Mouse (Mus musculus): ENCODE results near the gene Cntn4. TPM values are rescaled to one million over a fixed set of nuclear protein-coding genes. Genes with fewer than 3 reads are reported as not detected.
A peak's percentile ranks its signal among the peaks of the same experiment; 100 is the strongest.

Gene Cntn4
- polyA plus RNA-seq, 1 experiment from 2014 or later: 2.0 TPM

GRCm38 (mm10) chr6:106473871-106474270 is 796.4 kb downstream of the Cntn4 start:
- no peak overlapping the region for H3K9ac ChIP-seq (ENCODE audit: low read length)
- no peaks in the 10 kb centered on the region for H3K36me3 ChIP-seq (ENCODE audit: control insufficient read depth, insufficient read depth, low read length)
- ATAC-seq (ENCODE audit: low FRiP score) (no peak), DNase-seq (ENCODE audit: low spot score, missing footprints) (no peak)
- H3K9me3 ChIP-seq (ENCODE audit: control insufficient read depth, low read length): no peaks in the 10 kb centered on the region
- no peaks in the 10 kb centered on the region for H3K4me1 ChIP-seq (ENCODE audit: control insufficient read depth, insufficient read depth, low read length)
- no peaks in the 10 kb centered on the region for H3K27me3 ChIP-seq (ENCODE audit: control insufficient read depth, insufficient read depth, low read length)
- WGBS: 93% methylated on average over 2 of the region's 2 CpGs
- H3K27ac ChIP-seq (ENCODE audit: low read depth, low read length): no peak overlapping the region
- H3K4me2 ChIP-seq: no peak overlapping the region
- H3K4me3 ChIP-seq (ENCODE audit: low read depth, low read length): no peak overlapping the region

DNA sequence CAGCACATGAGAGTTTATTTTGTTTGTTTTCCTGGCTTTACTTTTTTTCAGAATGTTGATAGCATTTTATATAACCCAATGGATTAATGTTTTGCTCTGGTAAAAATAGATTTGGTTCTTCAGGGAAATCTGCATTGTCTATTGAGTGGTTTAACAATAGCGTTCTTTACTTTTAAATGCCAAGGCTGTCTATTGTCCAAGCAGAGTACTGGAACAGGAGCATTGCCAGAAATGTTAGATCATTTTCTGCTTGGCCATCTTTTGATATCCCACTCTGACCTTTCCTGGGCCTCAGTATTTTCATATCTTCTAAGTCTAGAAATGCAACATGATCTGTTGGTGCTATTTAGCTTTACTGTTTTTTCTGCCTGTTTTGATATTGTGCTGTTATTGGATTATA is 804.1 kb downstream of the Cntn4 start:
- H3K27me3 ChIP-seq (ENCODE audit: control insufficient read depth, insufficient read depth, low read length): no peaks in the 10 kb centered on the region
- H3K9me3 ChIP-seq (ENCODE audit: control insufficient read depth, low read length): no peaks in the 10 kb centered on the region
- no peak overlapping the region for H3K4me3 ChIP-seq (ENCODE audit: low read depth, low read length)
- DNase-seq (ENCODE audit: low spot score, missing footprints): no peak
- no peak for ATAC-seq (ENCODE audit: low FRiP score)
- no peaks in the 10 kb centered on the region for H3K36me3 ChIP-seq (ENCODE audit: control insufficient read depth, insufficient read depth, low read length)
- no peaks in the 10 kb centered on the region for H3K4me1 ChIP-seq (ENCODE audit: control insufficient read depth, insufficient read depth, low read length)
- H3K27ac ChIP-seq (ENCODE audit: low read depth, low read length): no peak overlapping the region
- 91% methylated on average over 1 of the region's 1 CpGs for WGBS
- H3K9ac ChIP-seq (ENCODE audit: low read length): no peak overlapping the region
- no peak overlapping the region for H3K4me2 ChIP-seq

- Histone ChIP-seq H3K9me3 (ENCODE audit: control insufficient read depth, low read length) (no peaks in the 10 kb centered on the region), H3K4me1 (ENCODE audit: control insufficient read depth, insufficient read depth, low read length) (no peaks in the 10 kb centered on the region), H3K9ac (ENCODE audit: low read length) (no peak overlapping the region), H3K27me3 (ENCODE audit: control insufficient read depth, insufficient read depth, low read length) (no peaks in the 10 kb centered on the region), H3K4me2 (no peak overlapping the region), H3K36me3 (ENCODE audit: control insufficient read depth, insufficient read depth, low read length) (no peaks in the 10 kb centered on the region), H3K4me3 (ENCODE audit: low read depth, low read length) (no peak overlapping the region), H3K27ac (ENCODE audit: low read depth, low read length) (no peak overlapping the region)
- no peak for DNase-seq (ENCODE audit: low spot score, missing footprints)
- no peak for ATAC-seq (ENCODE audit: low FRiP score)
- WGBS: 87% methylated on average over 3 of the region's 3 CpGs
Measured at GRCm38 (mm10) chr6:106496303-106496702, 818.8 kb downstream of the Cntn4 start.

- H3K4me1 ChIP-seq (ENCODE audit: control insufficient read depth, insufficient read depth, low read length): no peaks in the 10 kb centered on the region
- no peaks in the 10 kb centered on the region for H3K27me3 ChIP-seq (ENCODE audit: control insufficient read depth, insufficient read depth, low read length)
- no peak overlapping the region for H3K4me3 ChIP-seq (ENCODE audit: low read depth, low read length)
- 92% methylated on average over 3 of the region's 3 CpGs for WGBS
- no peak overlapping the region for H3K27ac ChIP-seq (ENCODE audit: low read depth, low read length)
- H3K9ac ChIP-seq (ENCODE audit: low read length): no peak overlapping the region
- H3K9me3 ChIP-seq (ENCODE audit: control insufficient read depth, low read length): no peaks in the 10 kb centered on the region
- DNase-seq (ENCODE audit: low spot score, missing footprints) (no peak), ATAC-seq (ENCODE audit: low FRiP score) (no peak)
- H3K36me3 ChIP-seq (ENCODE audit: control insufficient read depth, insufficient read depth, low read length): no peaks in the 10 kb centered on the region
- no peak overlapping the region for H3K4me2 ChIP-seq
Measured at GRCm38 (mm10) chr6:106499166-106499565, 821.7 kb downstream of the Cntn4 start.

DNA sequence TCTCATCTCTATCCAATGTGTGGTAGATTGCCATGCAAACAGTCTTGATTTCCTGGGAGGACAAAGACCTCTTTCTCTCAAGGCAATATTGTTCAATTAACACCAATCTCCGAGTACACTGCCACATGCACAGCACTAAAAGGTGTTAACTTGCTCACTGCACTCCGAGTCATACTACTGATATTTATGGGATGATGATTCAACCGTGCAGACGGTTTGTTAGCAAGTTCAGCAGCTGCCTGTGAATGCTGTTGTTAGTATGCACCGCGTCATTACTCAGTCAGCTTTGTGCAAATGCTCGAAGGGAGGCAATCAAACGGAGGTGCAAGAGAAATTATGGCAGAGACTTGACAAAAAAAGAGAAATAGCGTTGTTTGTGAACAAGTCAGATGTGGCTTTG is 826.5 kb downstream of the Cntn4 start:
- Histone ChIP-seq H3K9me3 (ENCODE audit: control insufficient read depth, low read length) (no peaks in the 10 kb centered on the region), H3K4me2 (no peak overlapping the region), H3K36me3 (ENCODE audit: control insufficient read depth, insufficient read depth, low read length) (no peaks in the 10 kb centered on the region), H3K4me1 (ENCODE audit: control insufficient read depth, insufficient read depth, low read length) (no peaks in the 10 kb centered on the region), H3K4me3 (ENCODE audit: low read depth, low read length) (no peak overlapping the region), H3K9ac (ENCODE audit: low read length) (no peak overlapping the region), H3K27me3 (ENCODE audit: control insufficient read depth, insufficient read depth, low read length) (no peaks in the 10 kb centered on the region), H3K27ac (ENCODE audit: low read depth, low read length) (no peak overlapping the region)
- DNase-seq (ENCODE audit: low spot score, missing footprints) (peak; percentile 26), ATAC-seq (ENCODE audit: low FRiP score) (no peak)
- WGBS: 84% methylated on average over 9 of the region's 9 CpGs

- WGBS: 76% methylated on average over 1 of the region's 1 CpGs
- no peak for ATAC-seq (ENCODE audit: low FRiP score)
- H3K4me2 ChIP-seq: no peak overlapping the region
Measured at GRCm38 (mm10) chr6:106520367-106520766, 842.9 kb downstream of the Cntn4 start.

GRCm38 (mm10) chr6:106543500-106543899 is 866.0 kb downstream of the Cntn4 start:
- H3K9ac ChIP-seq (ENCODE audit: low read length): no peak overlapping the region

More at GRCm38 (mm10) chr6:106520367-106520766, 842.9 kb downstream of the Cntn4 start:
- Histone ChIP-seq H3K9ac (ENCODE audit: low read length) (no peak overlapping the region), H3K9me3 (ENCODE audit: control insufficient read depth, low read length) (no peaks in the 10 kb centered on the region), H3K4me1 (ENCODE audit: control insufficient read depth, insufficient read depth, low read length) (no peaks in the 10 kb centered on the region), H3K4me3 (ENCODE audit: low read depth, low read length) (no peak overlapping the region), H3K27me3 (ENCODE audit: control insufficient read depth, insufficient read depth, low read length) (no peaks in the 10 kb centered on the region), H3K36me3 (ENCODE audit: control insufficient read depth, insufficient read depth, low read length) (no peaks in the 10 kb centered on the region), H3K27ac (ENCODE audit: low read depth, low read length) (no peak overlapping the region)
- DNase-seq (ENCODE audit: low spot score, missing footprints): no peak

GRCm38 (mm10) chr6:106561649-106562048 is 884.2 kb downstream of the Cntn4 start:
- 87% methylated on average over 6 of the region's 6 CpGs for WGBS
- ATAC-seq (ENCODE audit: low FRiP score): no peak
- no peaks in the 10 kb centered on the region for H3K4me1 ChIP-seq (ENCODE audit: control insufficient read depth, insufficient read depth, low read length)

More at GRCm38 (mm10) chr6:106543500-106543899, 866.0 kb downstream of the Cntn4 start:
- Histone ChIP-seq H3K36me3 (ENCODE audit: control insufficient read depth, insufficient read depth, low read length) (no peaks in the 10 kb centered on the region), H3K27me3 (ENCODE audit: control insufficient read depth, insufficient read depth, low read length) (no peaks in the 10 kb centered on the region), H3K9me3 (ENCODE audit: control insufficient read depth, low read length) (no peaks in the 10 kb centered on the region), H3K4me1 (ENCODE audit: control insufficient read depth, insufficient read depth, low read length) (no peaks in the 10 kb centered on the region), H3K27ac (ENCODE audit: low read depth, low read length) (no peak overlapping the region), H3K4me2 (no peak overlapping the region), H3K4me3 (ENCODE audit: low read depth, low read length) (no peak overlapping the region)
- ATAC-seq (ENCODE audit: low FRiP score) (no peak), DNase-seq (ENCODE audit: low spot score, missing footprints) (no peak)

DNA sequence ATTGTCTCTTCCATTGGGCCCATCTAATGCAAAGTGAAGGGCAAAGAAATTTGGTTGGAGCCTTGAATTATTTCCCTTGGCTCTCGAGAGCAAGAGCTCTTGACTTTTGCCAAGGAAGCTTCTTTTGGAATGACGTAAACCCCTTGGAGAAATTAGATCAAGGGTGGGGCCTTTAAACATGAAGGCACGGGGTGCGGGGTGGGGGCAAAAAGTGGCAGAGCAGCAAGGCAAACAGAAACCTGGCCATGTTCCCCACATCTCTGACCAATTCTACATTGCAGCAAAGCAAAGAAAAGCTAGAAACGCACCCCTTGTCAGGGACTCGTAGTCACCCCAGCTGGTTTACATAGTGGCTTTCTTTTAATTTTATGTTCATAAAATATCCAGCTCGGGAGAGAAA is 887.9 kb downstream of the Cntn4 start:
- WGBS: 79% methylated on average over 7 of the region's 7 CpGs
- Histone ChIP-seq H3K4me2 (no peak overlapping the region), H3K27ac (ENCODE audit: low read depth, low read length) (no peak overlapping the region), H3K4me3 (ENCODE audit: low read depth, low read length) (no peak overlapping the region), H3K9me3 (ENCODE audit: control insufficient read depth, low read length) (no peaks in the 10 kb centered on the region), H3K9ac (ENCODE audit: low read length) (no peak overlapping the region), H3K4me1 (ENCODE audit: control insufficient read depth, insufficient read depth, low read length) (no peaks in the 10 kb centered on the region), H3K27me3 (ENCODE audit: control insufficient read depth, insufficient read depth, low read length) (no peaks in the 10 kb centered on the region), H3K36me3 (ENCODE audit: control insufficient read depth, insufficient read depth, low read length) (no peaks in the 10 kb centered on the region)
- no peak for DNase-seq (ENCODE audit: low spot score, missing footprints)
- ATAC-seq (ENCODE audit: low FRiP score): no peak

More at GRCm38 (mm10) chr6:106561649-106562048, 884.2 kb downstream of the Cntn4 start:
- H3K27ac ChIP-seq (ENCODE audit: low read depth, low read length): no peak overlapping the region
- no peaks in the 10 kb centered on the region for H3K27me3 ChIP-seq (ENCODE audit: control insufficient read depth, insufficient read depth, low read length)
- H3K4me3 ChIP-seq (ENCODE audit: low read depth, low read length): no peak overlapping the region
- H3K9me3 ChIP-seq (ENCODE audit: control insufficient read depth, low read length): no peaks in the 10 kb centered on the region
- DNase-seq (ENCODE audit: low spot score, missing footprints): no peak
- no peak overlapping the region for H3K9ac ChIP-seq (ENCODE audit: low read length)
- no peak overlapping the region for H3K4me2 ChIP-seq
- H3K36me3 ChIP-seq (ENCODE audit: control insufficient read depth, insufficient read depth, low read length): no peaks in the 10 kb centered on the region

Measured in midbrain, embryonic 11.5 days (tissue).